Mouse (Mus musculus) lung, embryonic 14.5 days (tissue): ENCODE results near the gene Gm5105. TPM values are rescaled to one million over a fixed set of nuclear protein-coding genes. Genes with fewer than 3 reads are reported as not detected.

ENCODE experiments used
- ATAC-seq: fragments of 200-750 bp; cut with Nextera tagmentation; 2 replicates; pipeline ENCODE4 v1.8.0; 2017; ENCODE audit warnings: mild to moderate bottlenecking, moderate TSS enrichment, moderate library complexity; ENCODE audit not compliant: insufficient read depth
- DNase-seq: peaks from one replicate; pipeline ENCODE4 v3.0.0-alpha.2; 2015
- H3K27ac ChIP-seq: fragments of 300-500 bp; sonication (generic); 2 replicates; pipeline ENCODE4 v1.5.1; 2014; ENCODE audit warnings: low read depth, mild to moderate bottlenecking, moderate library complexity
- H3K27me3 ChIP-seq: fragments of 300-500 bp; sonication (generic); 2 replicates; pipeline ENCODE4 v1.6.1; 2014; ENCODE audit warnings: low read length, control low read depth; ENCODE audit not compliant: insufficient read depth
- H3K36me3 ChIP-seq: fragments of 300-500 bp; sonication (generic); 2 replicates; pipeline ENCODE4 v1.6.1; 2014; ENCODE audit warnings: control low read depth; ENCODE audit not compliant: insufficient read depth
- H3K4me1 ChIP-seq: fragments of 300-500 bp; sonication (generic); 2 replicates; pipeline ENCODE4 v1.6.1; 2014; ENCODE audit warnings: antibody characterized with exemption, control low read depth; ENCODE audit not compliant: insufficient read depth
- H3K4me2 ChIP-seq: fragments of 300-500 bp; sonication (generic); 2 replicates; pipeline ENCODE4 v1.6.1; 2014; ENCODE audit warnings: mild to moderate bottlenecking
- H3K4me3 ChIP-seq: fragments of 300-500 bp; sonication (generic); 2 replicates; pipeline ENCODE4 v1.5.1; 2014; ENCODE audit warnings: low read depth, low read length
- H3K9ac ChIP-seq: fragments of 300-500 bp; sonication (generic); 2 replicates; pipeline ENCODE4 v1.6.1; 2014
- H3K9me3 ChIP-seq: fragments of 300-500 bp; sonication (generic); 2 replicates; pipeline ENCODE4 v1.6.1; 2016; ENCODE audit warnings: low read depth, low read length, control low read depth
- CTCF ChIP-seq: IDR thresholded peaks from 2 replicates; pipeline ENCODE4 v1.5.1; 2016; ENCODE audit warnings: antibody characterized with exemption, low read depth
- WGBS: fragments of 180-500 bp; shearing (Covaris S2); extraction: QIAGEN DNeasy Blood & Tissue Kit; methylation state at CpG from one replicate; pipeline ENCODE4 v1.1.7; 2014; 5-methylcytosine and 5-hydroxymethylcytosine counted together
- polyA plus RNA-seq: library from polyadenylated mRNA; unstranded; fragments of >200 nt; fragmentation: Nextera tagmentation; extraction: Ambion mirVana; gene quantifications from 2 replicates; pipeline ENCODE4 v1.2.1, GENCODE M21; 2014

Gm5105 gene
- polyA plus RNA-seq, 1 experiment from 2014 or later = not detected

GRCm38 (mm10) chr3:138068103-138068502 is 915 bp upstream of the Gm5105 start:
- Histone ChIP-seq H3K9me3 (no peaks in the 10 kb centered on the region), H3K27ac (no peak overlapping the region), H3K9ac (no peak overlapping the region), H3K27me3 (no peaks in the 10 kb centered on the region), H3K4me3 (no peak overlapping the region), H3K36me3 (no peaks in the 10 kb centered on the region), H3K4me2 (no peak overlapping the region), H3K4me1 (peaks cover 18% of the 10 kb centered on the region; the same call in 1 of the 2 replicates)
- WGBS = 87% methylated on average over 12 of the region's 12 CpGs
- no peak for ATAC-seq
- TF ChIP-seq CTCF = no peak
- no peak for DNase-seq

GRCm38 (mm10) chr3:138066348-138066856 is 786 bp downstream of the Gm5105 start:
- H3K9me3 ChIP-seq = no peaks in the 10 kb centered on the region
- H3K4me1 ChIP-seq = peaks cover 18% of the 10 kb centered on the region; the same call in 1 of the 2 replicates
- H3K27ac ChIP-seq = no peak overlapping the region
- no peaks in the 10 kb centered on the region for H3K27me3 ChIP-seq
- 75% methylated on average over 20 of the region's 20 CpGs for whole genome bisulfite sequencing
- H3K36me3 ChIP-seq = no peaks in the 10 kb centered on the region
- H3K9ac ChIP-seq = no peak overlapping the region
- TF ChIP-seq CTCF = no peak
- no peak for ATAC-seq
- no peak overlapping the region for H3K4me3 ChIP-seq
- no peak overlapping the region for H3K4me2 ChIP-seq
- no peak for DNase-seq

GRCm38 (mm10) chr3:138065930-138066329 is 1.3 kb downstream of the Gm5105 start:
- H3K4me1 ChIP-seq = peaks cover 18% of the 10 kb centered on the region; the same call in 1 of the 2 replicates
- H3K4me2 ChIP-seq = no peak overlapping the region
- ATAC-seq = no peak
- H3K27ac ChIP-seq = no peak overlapping the region
- H3K9ac ChIP-seq = no peak overlapping the region
- DNase-seq = no peak
- no peak for TF ChIP-seq CTCF
- no peaks in the 10 kb centered on the region for H3K36me3 ChIP-seq
- no peak overlapping the region for H3K4me3 ChIP-seq
- H3K27me3 ChIP-seq = no peaks in the 10 kb centered on the region
- H3K9me3 ChIP-seq = no peaks in the 10 kb centered on the region
- WGBS = 91% methylated on average over 16 of the region's 16 CpGs

- peak; percentile 36; the same call in 1 of the 2 replicates for ATAC-seq
- H3K4me3 ChIP-seq = peak within 1 kb of the TSS; percentile 0; the same call in 1 of the 2 replicates
- peak within 1 kb of the TSS; percentile 32; the same call in 1 of the 2 replicates for H3K4me2 ChIP-seq
Measured at GRCm38 (mm10) chr3:138064732-138065645, 2.2 kb downstream of the Gm5105 start, which contains the start of gene 1110002E22Rik. 1110002E22Rik (plus strand) TSS chr3:138065052.

GRCm38 (mm10) chr3:138063731-138064329 is 3.4 kb downstream of the Gm5105 start:
- Histone ChIP-seq H3K36me3 (no peaks in the 10 kb centered on the region), H3K27me3 (no peaks in the 10 kb centered on the region), H3K4me3 (no peak overlapping the region), H3K27ac (peak overlapping the region; percentile 2; the same call in 1 of the 2 replicates), H3K4me2 (no peak overlapping the region), H3K4me1 (peaks cover 18% of the 10 kb centered on the region; the same call in 1 of the 2 replicates), H3K9ac (no peak overlapping the region), H3K9me3 (no peaks in the 10 kb centered on the region)
- peak; percentile 70; the same call in 1 of the 2 replicates for ATAC-seq
- 39% methylated on average over 14 of the region's 14 CpGs for WGBS
- TF ChIP-seq CTCF = no peak
- DNase-seq = peak; percentile 91

More at GRCm38 (mm10) chr3:138064732-138065645, 2.2 kb downstream of the Gm5105 start, which contains the start of gene 1110002E22Rik:
- H3K9ac ChIP-seq = no peak within 1 kb of the TSS
- no peaks in the 10 kb centered on the region for H3K9me3 ChIP-seq
- H3K4me1 ChIP-seq = peaks cover 18% of the 10 kb centered on the region; the same call in 1 of the 2 replicates
- DNase-seq = peak; percentile 33
- 57% methylated on average over 33 of the region's 33 CpGs for WGBS
- TF ChIP-seq CTCF = no peak
- H3K36me3 ChIP-seq = no peaks in the 10 kb centered on the region
- no peaks in the 10 kb centered on the region for H3K27me3 ChIP-seq
- 0 out of 2 replicates have a peak within 1 kb of the TSS, but pooled peaks have one; percentile 2 for H3K27ac ChIP-seq

- Histone ChIP-seq H3K4me1 (peaks cover 18% of the 10 kb centered on the region; the same call in 1 of the 2 replicates), H3K27me3 (no peaks in the 10 kb centered on the region), H3K4me3 (no peak overlapping the region), H3K27ac (no peak overlapping the region), H3K36me3 (no peaks in the 10 kb centered on the region), H3K9me3 (no peaks in the 10 kb centered on the region), H3K9ac (no peak overlapping the region), H3K4me2 (no peak overlapping the region)
- WGBS = 77% methylated on average over 4 of the region's 4 CpGs
- ATAC-seq (no peak), DNase-seq (peak; percentile 33)
- TF ChIP-seq CTCF = no peak
Measured at GRCm38 (mm10) chr3:138062673-138063072, 4.5 kb downstream of the Gm5105 start.
